Mouse (Mus musculus) thymus, postnatal 4 days (tissue): ENCODE results near the gene Gm44511.

Source experiments
- DNase-seq: peaks from one replicate; pipeline ENCODE4 v3.0.0; 2021

Gene Gm44511

DNA sequence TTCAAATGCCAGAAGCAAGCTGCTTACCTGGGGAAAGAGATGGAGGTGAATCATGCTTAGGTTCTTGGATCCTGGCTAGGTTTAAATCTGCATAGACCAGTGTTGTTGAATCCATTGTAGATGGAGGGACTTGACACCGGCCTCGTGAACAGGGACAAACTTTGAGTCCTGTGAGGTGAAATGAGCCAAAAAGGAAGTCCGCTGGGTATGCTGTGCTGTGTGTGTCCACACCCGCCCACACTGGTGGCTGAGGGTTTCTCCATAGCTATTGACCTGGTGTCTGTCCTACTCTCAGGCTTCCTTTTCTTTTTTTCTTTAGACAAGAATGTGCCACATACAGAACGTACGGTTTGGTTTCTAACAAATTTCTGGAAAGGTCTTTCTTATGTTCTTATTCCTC is at the start of gene Gm44511, which contains the start of gene Klrb1b:
Gene Gm44511 (minus strand): TSS at position 184 of the 400 bp plus-strand sequence.
Gene Klrb1b (minus strand): TSS at position 200 of the 400 bp plus-strand sequence.
- no peak for DNase-seq

- DNase-seq: no peak
Measured at GRCm38 (mm10) chr6:128871910-128872610, 45.9 kb upstream of the Gm44511 start.

- peak; percentile 53 for DNase-seq
Measured at GRCm38 (mm10) chr6:128868861-128869260, 42.7 kb upstream of the Gm44511 start.

GRCm38 (mm10) chr6:128857976-128858375 is 31.9 kb upstream of the Gm44511 start:
- no peak for DNase-seq

DNA sequence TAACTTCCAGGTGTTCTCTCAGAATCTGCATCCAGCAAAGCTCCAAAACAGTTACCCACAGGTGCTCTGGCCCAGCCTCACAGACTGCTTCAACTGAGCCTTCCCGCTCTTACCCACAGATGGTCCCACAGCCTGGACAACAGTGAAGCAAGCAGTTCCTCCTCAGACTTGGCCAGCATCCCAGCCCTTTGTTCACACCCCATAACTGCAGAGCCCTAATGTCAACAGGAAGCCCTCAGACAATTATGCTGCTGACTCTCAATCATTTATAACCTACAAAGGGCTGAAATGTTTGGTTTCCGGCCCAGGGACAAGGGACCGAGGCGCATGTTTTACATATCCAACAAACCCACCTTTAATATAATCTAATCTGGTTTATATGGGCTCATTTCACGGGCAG is 30.1 kb upstream of the Gm44511 start:
- peak; percentile 31 for DNase-seq

DNA sequence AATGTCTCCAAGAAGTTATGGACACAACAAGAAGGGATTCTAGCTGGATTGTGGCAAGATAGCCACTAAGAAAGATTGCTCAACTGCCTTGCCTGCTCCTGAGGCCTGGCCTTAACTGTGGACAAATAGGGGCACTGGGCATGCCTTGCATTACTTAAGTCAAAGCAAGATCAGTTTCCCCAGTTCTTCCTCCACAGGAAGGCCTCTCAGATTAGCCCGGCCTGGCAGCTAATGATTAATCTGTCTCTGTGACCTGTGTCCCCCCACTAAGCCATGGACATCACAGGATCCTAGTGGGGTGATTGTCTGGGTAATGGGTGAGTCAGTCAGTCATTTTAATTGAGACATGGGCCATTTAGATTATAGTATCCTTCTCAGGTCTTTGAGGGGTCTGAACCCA is 29.4 kb upstream of the Gm44511 start:
- DNase-seq: peak; percentile 13

DNA sequence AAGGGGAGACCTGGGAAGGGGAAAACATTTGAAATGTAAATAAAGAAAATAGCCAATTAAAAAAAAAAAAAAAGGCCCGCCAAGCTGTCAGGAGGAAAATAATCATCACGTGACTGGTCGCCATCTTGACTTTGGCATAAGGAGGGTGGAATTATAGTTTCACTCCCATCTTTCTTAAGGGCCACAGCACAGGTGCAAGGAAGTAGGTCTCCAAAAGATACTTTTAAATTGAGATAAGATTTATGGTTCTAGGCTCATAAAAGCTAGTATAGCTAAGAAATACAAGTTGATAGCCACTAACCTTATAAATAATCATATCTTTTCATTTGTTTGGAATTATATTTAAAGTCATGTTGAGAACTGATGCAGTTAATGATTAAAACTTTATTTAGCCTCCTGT is 28.8 kb upstream of the Gm44511 start:
- DNase-seq: no peak

- peak; percentile 88 for DNase-seq
Measured at GRCm38 (mm10) chr6:128854024-128854820, 28.1 kb upstream of the Gm44511 start.

- DNase-seq: no peak
Measured at GRCm38 (mm10) chr6:128852766-128853165, 26.7 kb upstream of the Gm44511 start.

DNA sequence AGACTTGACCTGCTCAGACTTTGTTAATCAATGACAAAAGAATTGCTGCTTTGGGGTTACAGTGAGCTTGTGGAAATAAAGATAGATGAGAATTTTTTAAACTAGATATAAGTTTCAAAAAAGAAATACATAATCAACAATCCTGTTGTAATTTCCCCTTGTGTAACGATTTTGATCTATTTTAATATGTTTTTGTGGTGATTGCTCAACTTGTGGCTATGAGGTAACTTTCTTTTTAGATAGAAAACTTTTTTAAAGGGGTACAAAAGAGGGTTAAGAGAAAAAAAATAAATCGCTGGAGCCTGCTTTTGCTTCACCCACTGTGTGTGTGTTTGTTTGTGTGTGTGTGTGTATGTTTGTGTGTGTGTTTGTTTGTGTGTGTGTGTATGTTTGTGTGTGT is 25.0 kb upstream of the Gm44511 start:
- DNase-seq: no peak

- DNase-seq: no peak
Measured at GRCm38 (mm10) chr6:128850671-128851070, 24.6 kb upstream of the Gm44511 start.

GRCm38 (mm10) chr6:128849902-128850301 is 23.8 kb upstream of the Gm44511 start:
- DNase-seq: peak; percentile 63

- DNase-seq: no peak
Measured at GRCm38 (mm10) chr6:128847401-128847800, 21.3 kb upstream of the Gm44511 start.

- DNase-seq: peak; percentile 8
Measured at GRCm38 (mm10) chr6:128845998-128846542, 20.0 kb upstream of the Gm44511 start.

DNA sequence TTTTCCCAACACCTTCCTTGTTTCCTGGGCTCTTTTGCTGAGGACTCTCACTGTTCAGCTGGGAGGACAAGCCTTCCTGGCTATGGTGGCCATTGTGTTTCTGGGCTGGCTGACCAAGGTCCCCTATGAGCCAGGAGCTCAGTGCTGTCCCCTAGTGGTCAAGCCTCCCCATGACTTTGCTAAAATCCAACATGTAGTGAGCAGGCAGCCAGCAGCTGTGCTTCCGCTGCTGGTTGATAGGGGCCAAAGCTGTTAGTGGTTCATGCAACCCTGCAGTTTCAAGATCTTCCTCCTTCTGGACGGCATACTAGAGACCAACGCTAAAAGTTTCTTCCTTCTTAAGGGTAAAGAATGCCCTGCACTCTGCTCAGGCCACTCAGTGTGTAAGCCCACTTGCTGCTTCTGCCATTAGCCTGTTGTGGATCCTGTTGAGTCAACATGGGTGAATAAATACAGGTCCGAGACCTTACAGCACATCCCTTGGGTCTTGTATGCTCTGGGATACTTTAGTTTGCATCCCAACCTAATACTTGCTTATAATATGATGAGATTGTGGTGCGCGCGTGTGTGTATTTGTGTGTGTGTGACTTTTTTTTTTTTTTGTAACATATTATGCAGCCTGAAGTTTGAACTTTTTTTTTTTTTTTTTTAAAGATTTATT is 19.3 kb upstream of the Gm44511 start:
- DNase-seq: peak; percentile 91

GRCm38 (mm10) chr6:128844586-128845080 is 18.5 kb upstream of the Gm44511 start:
- DNase-seq: peak; percentile 28

GRCm38 (mm10) chr6:128844131-128844530 is 18.0 kb upstream of the Gm44511 start:
- peak; percentile 58 for DNase-seq

DNA sequence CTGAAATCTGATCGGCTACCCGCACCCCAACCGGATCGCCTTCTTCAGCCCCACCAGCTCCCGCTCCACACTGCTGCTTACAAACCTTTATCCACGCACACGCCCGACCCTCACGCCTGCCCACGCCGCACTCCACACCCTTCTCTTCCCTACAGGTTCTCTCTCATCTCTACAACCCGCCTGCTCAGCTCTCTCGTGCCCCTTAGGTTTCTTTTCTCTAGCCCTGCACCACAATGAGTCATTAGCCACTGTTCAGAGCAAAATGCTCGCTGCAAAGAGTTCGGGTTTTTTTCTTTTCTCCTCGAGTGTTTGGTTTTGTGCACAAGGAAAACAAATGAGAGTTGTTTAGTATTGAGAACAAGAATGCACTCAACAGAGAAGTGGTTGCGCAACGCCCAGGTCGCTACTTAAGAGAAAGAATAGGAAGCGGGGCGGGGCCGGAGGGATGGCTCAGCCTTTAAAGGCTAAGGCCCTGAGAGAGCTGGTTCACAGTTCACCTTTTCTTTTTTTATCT is 17.4 kb upstream of the Gm44511 start:
- peak; percentile 73 for DNase-seq

GRCm38 (mm10) chr6:128842945-128843478 is 16.9 kb upstream of the Gm44511 start:
- DNase-seq: peak; percentile 85

GRCm38 (mm10) chr6:128842356-128842944 is 16.3 kb upstream of the Gm44511 start:
- DNase-seq: no peak

GRCm38 (mm10) chr6:128841327-128842089 is 15.4 kb upstream of the Gm44511 start:
- DNase-seq: peak; percentile 10
